Mouse (Mus musculus) liver, embryonic 11.5 days (tissue): Measurements from ENCODE around the gene Ctsw. TPM values are rescaled to one million over a fixed set of nuclear protein-coding genes. Genes with fewer than 3 reads are reported as not detected.

ENCODE experiments used
- ATAC-seq: fragments of 200-750 bp; cut with Nextera tagmentation; replicated peaks from 2 replicates; pipeline ENCODE4 v1.8.0; 2017; ENCODE audit warnings: moderate number of reproducible peaks, mild to moderate bottlenecking, moderate TSS enrichment, moderate library complexity; ENCODE audit not compliant: low FRiP score
- DNase-seq: peaks from one replicate; pipeline ENCODE4 v3.0.0-alpha.2; 2017; ENCODE audit warnings: low spot score
- H3K27ac ChIP-seq: fragments of 300-500 bp; sonication (generic); 2 replicates; pipeline ENCODE4 v1.5.1; 2014; ENCODE audit warnings: mild to moderate bottlenecking, low read depth, low read length, control low read depth
- H3K27me3 ChIP-seq: fragments of 300-500 bp; sonication (generic); replicated peaks from 2 replicates; pipeline ENCODE4 v1.6.1; 2014; ENCODE audit warnings: low read length, mixed read lengths; ENCODE audit not compliant: control insufficient read depth, insufficient read depth
- H3K36me3 ChIP-seq: fragments of 300-500 bp; sonication (generic); 2 replicates; pipeline ENCODE4 v1.6.1; 2014; ENCODE audit warnings: mild to moderate bottlenecking, low read length, moderate library complexity, mixed read lengths; ENCODE audit not compliant: control insufficient read depth, insufficient read depth
- H3K4me1 ChIP-seq: fragments of 300-500 bp; sonication (generic); replicated peaks from 2 replicates; pipeline ENCODE4 v1.6.1; 2014; ENCODE audit warnings: low read length, mixed read lengths; ENCODE audit not compliant: control insufficient read depth, insufficient read depth
- H3K4me2 ChIP-seq: fragments of 300-500 bp; sonication (generic); 2 replicates; pipeline ENCODE4 v1.6.1; 2014; ENCODE audit warnings: mild to moderate bottlenecking, control low read depth, moderate library complexity
- H3K4me3 ChIP-seq: fragments of 300-500 bp; sonication (generic); 2 replicates; pipeline ENCODE4 v1.5.1; 2014; ENCODE audit warnings: low read depth, low read length, control low read depth
- H3K9ac ChIP-seq: fragments of 300-500 bp; sonication (generic); 2 replicates; pipeline ENCODE4 v1.6.1; 2014; ENCODE audit warnings: low read depth, low read length, control low read depth
- H3K9me3 ChIP-seq: fragments of 300-500 bp; sonication (generic); 2 replicates; pipeline ENCODE4 v1.6.1; 2016; ENCODE audit warnings: low read length, inconsistent platforms, mixed read lengths; ENCODE audit not compliant: control insufficient read depth
- WGBS: fragments of 180-500 bp; shearing (Covaris S2); extraction: QIAGEN DNeasy Blood & Tissue Kit; methylation state at CpG from one replicate; pipeline ENCODE4 v1.1.7; 2014; 5-methylcytosine and 5-hydroxymethylcytosine counted together
- polyA plus RNA-seq: library from polyadenylated mRNA; unstranded; fragments of >200 nt; fragmentation: Nextera tagmentation; extraction: Ambion mirVana; gene quantifications from 2 replicates; pipeline ENCODE4 v1.2.1, GENCODE M21; 2014

The Ctsw gene
- polyA plus RNA-seq, 1 experiment from 2014 or later: 0.52 TPM

- 0 out of 2 replicates have a peak overlapping the region, but pooled peaks have one; percentile 74 for H3K27ac ChIP-seq
- H3K4me3 ChIP-seq: peak overlapping the region; percentile 88
- DNase-seq: no peak
- no peak for ATAC-seq
- H3K4me1 ChIP-seq: peaks cover 21% of the 10 kb centered on the region
- peaks cover 15% of the 10 kb centered on the region; the same call in 1 of the 2 replicates for H3K36me3 ChIP-seq
- 85% methylated on average over 18 of the region's 18 CpGs for WGBS
- H3K9ac ChIP-seq: peak overlapping the region; percentile 91
- H3K27me3 ChIP-seq: no peaks in the 10 kb centered on the region
- no peaks in the 10 kb centered on the region for H3K9me3 ChIP-seq
- H3K4me2 ChIP-seq: peak overlapping the region; percentile 86
Measured at GRCm38 (mm10) chr19:5425906-5426565, 42.3 kb downstream of the Ctsw start.

- peak within 1 kb of the TSS; percentile 83 for H3K27ac ChIP-seq
- H3K4me1 ChIP-seq: peaks cover 21% of the 10 kb centered on the region
- peak; percentile 90 for ATAC-seq
- H3K27me3 ChIP-seq: no peaks in the 10 kb centered on the region
- WGBS: under 1% methylated on average over 84 of the region's 87 CpGs
- H3K4me3 ChIP-seq: peak within 1 kb of the TSS; percentile 88
- H3K4me2 ChIP-seq: peak within 1 kb of the TSS; percentile 93
- DNase-seq: peak; percentile 98
- H3K9me3 ChIP-seq: no peaks in the 10 kb centered on the region
- H3K9ac ChIP-seq: peak within 1 kb of the TSS; percentile 91
- peaks cover 19% of the 10 kb centered on the region; the same call in 1 of the 2 replicates for H3K36me3 ChIP-seq
Measured at GRCm38 (mm10) chr19:5424782-5425741, 43.2 kb downstream of the Ctsw start, which contains the start of the genes Drap1 and AI837181. TSS of gene Drap1 (minus strand) at chr19:5424979. TSS of gene AI837181 (plus strand) at chr19:5425144.

GRCm38 (mm10) chr19:5424092-5424781 is 44.1 kb downstream of the Ctsw start:
- Histone ChIP-seq H3K9ac (peak overlapping the region; percentile 84), H3K4me3 (peak overlapping the region; percentile 88), H3K27ac (peak overlapping the region; percentile 83), H3K36me3 (peaks cover 19% of the 10 kb centered on the region; the same call in 1 of the 2 replicates), H3K4me1 (peaks cover 24% of the 10 kb centered on the region), H3K27me3 (no peaks in the 10 kb centered on the region), H3K4me2 (peak overlapping the region; percentile 93), H3K9me3 (no peaks in the 10 kb centered on the region)
- peak; percentile 86 for DNase-seq
- WGBS: 2% methylated on average over 45 of the region's 48 CpGs
- peak; percentile 69 for ATAC-seq

GRCm38 (mm10) chr19:5423561-5423960 is 44.7 kb downstream of the Ctsw start:
- no peak for ATAC-seq
- no peak for DNase-seq
- H3K4me2 ChIP-seq: peak overlapping the region; percentile 93
- H3K27me3 ChIP-seq: no peaks in the 10 kb centered on the region
- H3K4me3 ChIP-seq: peak overlapping the region; percentile 88
- 62% methylated on average over 12 of the region's 12 CpGs for WGBS
- peak overlapping the region; percentile 83 for H3K27ac ChIP-seq
- H3K4me1 ChIP-seq: peaks cover 24% of the 10 kb centered on the region
- no peaks in the 10 kb centered on the region for H3K9me3 ChIP-seq
- peak overlapping the region; percentile 84 for H3K9ac ChIP-seq
- H3K36me3 ChIP-seq: peaks cover 19% of the 10 kb centered on the region; the same call in 1 of the 2 replicates

- peaks cover 24% of the 10 kb centered on the region for H3K4me1 ChIP-seq
- H3K27me3 ChIP-seq: no peaks in the 10 kb centered on the region
- H3K9ac ChIP-seq: no peak overlapping the region
- no peak for ATAC-seq
- DNase-seq: no peak
- H3K27ac ChIP-seq: no peak overlapping the region
- H3K9me3 ChIP-seq: no peaks in the 10 kb centered on the region
- peaks cover 19% of the 10 kb centered on the region; the same call in 1 of the 2 replicates for H3K36me3 ChIP-seq
- peak overlapping the region; percentile 93 for H3K4me2 ChIP-seq
- 85% methylated on average over 9 of the region's 9 CpGs for WGBS
- H3K4me3 ChIP-seq: peak overlapping the region; percentile 3; the same call in 1 of the 2 replicates
Measured at GRCm38 (mm10) chr19:5422895-5423443, 45.3 kb downstream of the Ctsw start.

GRCm38 (mm10) chr19:5422267-5422666 is 46.0 kb downstream of the Ctsw start:
- Histone ChIP-seq H3K9ac (no peak overlapping the region), H3K27ac (no peak overlapping the region), H3K4me3 (no peak overlapping the region), H3K36me3 (peaks cover 19% of the 10 kb centered on the region; the same call in 1 of the 2 replicates), H3K4me2 (no peak overlapping the region), H3K4me1 (peaks cover 24% of the 10 kb centered on the region), H3K9me3 (no peaks in the 10 kb centered on the region), H3K27me3 (no peaks in the 10 kb centered on the region)
- ATAC-seq (no peak), DNase-seq (no peak)
- WGBS: 89% methylated on average over 10 of the region's 10 CpGs

- DNase-seq: no peak
- H3K36me3 ChIP-seq: peaks cover 16% of the 10 kb centered on the region; the same call in 1 of the 2 replicates
- no peaks in the 10 kb centered on the region for H3K9me3 ChIP-seq
- H3K27me3 ChIP-seq: no peaks in the 10 kb centered on the region
- H3K4me1 ChIP-seq: peaks cover 24% of the 10 kb centered on the region
- ATAC-seq: no peak
- H3K9ac ChIP-seq: no peak overlapping the region
- H3K27ac ChIP-seq: no peak overlapping the region
- no peak overlapping the region for H3K4me3 ChIP-seq
- no peak overlapping the region for H3K4me2 ChIP-seq
- 93% methylated on average over 5 of the region's 5 CpGs for WGBS
Measured at GRCm38 (mm10) chr19:5421784-5422183, 46.5 kb downstream of the Ctsw start.

- no peaks in the 10 kb centered on the region for H3K9me3 ChIP-seq
- no peak overlapping the region for H3K27ac ChIP-seq
- 89% methylated on average over 6 of the region's 6 CpGs for WGBS
- H3K9ac ChIP-seq: no peak overlapping the region
- H3K36me3 ChIP-seq: peaks cover 9% of the 10 kb centered on the region; the same call in 1 of the 2 replicates
- no peak overlapping the region for H3K4me3 ChIP-seq
- DNase-seq (no peak), ATAC-seq (no peak)
- no peak overlapping the region for H3K4me2 ChIP-seq
- H3K27me3 ChIP-seq: no peaks in the 10 kb centered on the region
- peaks cover 13% of the 10 kb centered on the region for H3K4me1 ChIP-seq
Measured at GRCm38 (mm10) chr19:5420579-5420978, 47.7 kb downstream of the Ctsw start.
